Mouse (Mus musculus) heart, postnatal 0 days (tissue): ENCODE data around the gene Tcap.

ENCODE experiments used
- CTCF ChIP-seq: IDR thresholded peaks from 2 replicates; pipeline ENCODE4 v1.5.1; 2016; ENCODE audit warnings: antibody characterized with exemption, control low read depth, low read depth
- EP300 ChIP-seq: IDR thresholded peaks from 2 replicates; pipeline ENCODE4 v1.6.1; 2016; ENCODE audit warnings: antibody characterized with exemption, low read depth

DNA sequence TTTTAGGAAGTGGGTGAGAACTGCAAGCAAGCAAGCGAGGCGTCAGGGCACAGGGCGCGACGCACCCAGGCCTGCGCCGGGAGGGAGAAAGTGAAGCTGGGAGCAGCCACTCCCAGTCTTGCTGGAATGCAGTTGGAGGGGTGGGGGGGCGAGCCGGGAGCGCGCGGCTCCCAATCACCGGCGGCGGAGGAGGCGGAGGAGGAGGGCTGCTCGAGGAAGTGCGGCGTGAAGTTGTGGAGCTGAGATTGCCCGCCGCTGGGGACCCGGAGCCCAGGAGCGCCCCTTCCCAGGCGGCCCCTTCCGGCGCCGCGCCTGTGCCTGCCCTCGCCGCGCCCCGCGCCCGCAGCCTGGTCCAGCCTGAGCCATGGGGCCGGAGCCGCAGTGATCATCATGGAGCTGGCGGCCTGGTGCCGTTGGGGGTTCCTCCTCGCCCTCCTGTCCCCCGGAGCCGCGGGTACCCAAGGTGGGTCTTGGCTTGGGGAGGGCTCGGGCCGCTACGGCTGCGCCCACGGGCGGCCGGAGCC is 28.7 kb downstream of the Tcap start, which contains the start of gene Erbb2:
- no peak; the same call in 1 of the 2 replicates for TF ChIP-seq EP300
- TF ChIP-seq CTCF: no peak
